Mouse (Mus musculus): ENCODE measurements around the gene Abtb1.

DNA sequence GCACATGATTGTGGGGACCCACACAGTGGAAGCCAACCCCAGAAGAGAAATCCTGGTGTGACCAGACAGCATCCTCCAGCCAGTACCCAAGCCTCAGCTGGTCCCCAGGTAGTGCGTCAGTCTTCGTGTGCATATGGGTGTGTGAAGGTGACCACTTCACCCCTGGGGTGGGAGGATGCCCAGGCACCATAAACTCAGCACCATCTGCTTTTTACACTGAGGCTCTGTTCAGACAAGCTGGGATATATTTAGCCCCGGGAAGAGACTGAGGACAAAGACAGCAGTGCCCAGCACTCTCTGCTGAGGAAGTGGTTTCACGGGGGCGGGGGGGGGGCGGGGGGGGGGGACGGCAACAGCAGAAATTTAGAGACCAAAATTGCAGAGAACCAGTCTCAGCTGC, 30.4 kb downstream of the Abtb1 start:
- TF ChIP-seq GATA1 (IDR thresholded peaks at IDR 0.05; ENCODE audit: low read length), result no peak
- no peak for TF ChIP-seq TAL1 (IDR thresholded peaks at IDR 0.05; ENCODE audit: low read length)
